Mouse (Mus musculus) hindbrain, embryonic 12.5 days (tissue): ENCODE results near the gene Plekha5. TPM values are rescaled to one million over a fixed set of nuclear protein-coding genes. Genes with fewer than 3 reads are reported as not detected.
A peak's percentile ranks its signal among the peaks of the same experiment; 100 is the strongest.

Source experiments
- ATAC-seq: fragments of 200-750 bp; cut with Nextera tagmentation; 2 replicates; pipeline ENCODE4 v1.8.0; 2017; ENCODE audit warnings: moderate TSS enrichment; ENCODE audit not compliant: low FRiP score
- H3K27ac ChIP-seq: fragments of 300-500 bp; sonication (generic); 2 replicates; pipeline ENCODE4 v1.5.1; 2016; ENCODE audit warnings: mild to moderate bottlenecking
- H3K27me3 ChIP-seq: fragments of 300-500 bp; sonication (generic); 2 replicates; pipeline ENCODE4 v1.6.1; 2016; ENCODE audit warnings: mild to moderate bottlenecking
- H3K36me3 ChIP-seq: fragments of 300-500 bp; sonication (generic); 2 replicates; pipeline ENCODE4 v1.6.1; 2016; ENCODE audit warnings: mild to moderate bottlenecking
- H3K4me1 ChIP-seq: fragments of 300-500 bp; sonication (generic); 2 replicates; pipeline ENCODE4 v1.6.1; 2016
- H3K4me2 ChIP-seq: fragments of 300-500 bp; sonication (generic); replicated peaks from 2 replicates; pipeline ENCODE4 v1.6.1; 2016; ENCODE audit warnings: mild to moderate bottlenecking
- H3K4me3 ChIP-seq: fragments of 300-500 bp; sonication (generic); 2 replicates; pipeline ENCODE4 v1.5.1; 2016; ENCODE audit warnings: mild to moderate bottlenecking
- H3K9ac ChIP-seq: fragments of 300-500 bp; sonication (generic); 2 replicates; pipeline ENCODE4 v1.6.1; 2016; ENCODE audit warnings: mild to moderate bottlenecking, moderate library complexity
- H3K9me3 ChIP-seq: fragments of 300-500 bp; sonication (generic); replicated peaks from 2 replicates; pipeline ENCODE4 v1.6.1; 2016; ENCODE audit warnings: mild to moderate bottlenecking
- WGBS: fragments of 180-500 bp; shearing (Covaris S2); methylation state at CpG from one replicate; pipeline ENCODE4 v1.1.7; 2016; 5-methylcytosine and 5-hydroxymethylcytosine counted together
- polyA plus RNA-seq: library from polyadenylated mRNA; unstranded; fragments of >200 nt; fragmentation: Nextera tagmentation; extraction: Ambion mirVana; gene quantifications from 2 replicates; pipeline ENCODE4 v1.2.1, GENCODE M21; 2016

Gene Plekha5
- polyA plus RNA-seq, 1 experiment from 2014 or later = 49.4 TPM

DNA sequence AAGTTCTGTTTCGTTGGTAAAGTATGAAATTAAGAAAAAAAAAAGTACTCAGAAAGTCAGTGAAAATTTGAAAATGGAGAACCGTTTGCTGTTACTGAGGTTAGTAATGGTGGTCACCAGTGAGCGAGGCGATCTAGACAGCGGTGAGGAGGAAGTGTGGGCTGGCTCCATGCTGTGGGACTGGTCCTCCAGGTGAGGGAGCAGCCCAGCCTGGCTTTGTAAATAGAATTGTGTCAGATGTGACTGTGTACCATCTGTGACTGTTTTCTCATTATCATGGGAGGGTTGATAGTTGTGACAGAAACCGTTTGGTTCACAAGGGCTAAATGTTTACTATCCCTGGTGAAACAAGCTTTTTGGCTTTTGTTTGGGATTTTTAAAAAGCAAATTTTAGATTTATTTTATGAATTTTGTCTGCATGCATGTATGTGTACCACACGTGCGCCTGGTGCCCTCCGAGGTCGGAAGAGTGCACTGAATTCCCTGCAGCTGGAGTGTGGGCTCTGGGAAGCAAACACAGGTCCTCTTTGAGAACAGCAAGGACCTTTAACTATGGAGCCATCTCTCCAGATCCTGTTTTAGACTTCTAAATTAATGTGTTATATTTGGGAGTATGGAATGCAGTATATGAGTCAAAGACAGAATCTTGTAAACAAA lies 56.7 kb downstream of the Plekha5 start:
- Histone ChIP-seq H3K9me3 (no peaks in the 10 kb centered on the region), H3K4me3 (no peak overlapping the region), H3K4me2 (no peak overlapping the region), H3K36me3 (no peaks in the 10 kb centered on the region), H3K27ac (no peak overlapping the region), H3K27me3 (no peaks in the 10 kb centered on the region), H3K9ac (no peak overlapping the region), H3K4me1 (peaks cover 34% of the 10 kb centered on the region)
- 81% methylated on average over 10 of the region's 10 CpGs for WGBS
- no peak for ATAC-seq

DNA sequence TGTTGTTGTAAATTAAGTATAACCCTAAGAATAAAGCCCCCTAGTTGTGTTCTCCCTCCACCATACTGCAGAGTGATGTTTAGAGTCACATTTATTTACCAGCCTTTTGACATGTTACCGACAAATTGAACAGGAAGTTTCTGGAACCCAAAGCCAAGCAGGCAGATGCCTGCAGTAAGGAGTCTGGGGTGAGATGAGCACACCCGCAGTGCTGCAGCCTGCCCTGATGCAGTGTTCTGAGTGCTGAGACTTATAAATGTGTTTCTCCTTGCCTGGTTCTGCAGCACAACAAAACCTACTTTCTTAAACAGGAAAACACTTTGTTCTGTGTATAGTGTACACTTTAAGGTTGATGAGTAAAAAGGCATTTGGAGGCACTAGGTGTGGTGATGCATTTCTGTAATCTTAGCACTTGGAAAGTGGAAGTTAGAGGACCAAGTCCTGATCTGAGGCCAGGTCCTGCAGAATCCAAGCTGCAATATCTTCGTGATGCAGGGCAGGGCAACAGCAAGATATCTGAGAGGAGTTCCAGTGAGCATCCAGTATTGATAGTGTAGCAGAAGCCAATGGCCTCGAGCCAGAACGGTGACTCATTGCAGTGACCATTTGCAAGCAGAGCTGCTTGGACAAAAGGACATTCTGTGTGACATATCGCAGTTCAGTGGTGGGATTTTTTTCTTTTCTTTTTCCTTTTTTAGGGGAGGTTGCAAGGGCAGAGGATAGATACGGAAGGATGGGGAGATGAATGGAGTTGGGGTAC lies 58.0 kb downstream of the Plekha5 start:
- 66% methylated on average over 7 of the region's 7 CpGs for WGBS
- H3K27ac ChIP-seq = no peak overlapping the region

GRCm38 (mm10) chr6:140484170-140484569 lies 60.3 kb downstream of the Plekha5 start:
- H3K9ac ChIP-seq = no peak overlapping the region
- peak; percentile 20; the same call in 1 of the 2 replicates for ATAC-seq
- H3K9me3 ChIP-seq = no peaks in the 10 kb centered on the region
- H3K4me1 ChIP-seq = peaks cover 20% of the 10 kb centered on the region
- WGBS = 87% methylated on average over 9 of the region's 9 CpGs
- H3K4me2 ChIP-seq = no peak overlapping the region
- no peak overlapping the region for H3K27ac ChIP-seq
- H3K27me3 ChIP-seq = no peaks in the 10 kb centered on the region
- no peak overlapping the region for H3K4me3 ChIP-seq
- H3K36me3 ChIP-seq = no peaks in the 10 kb centered on the region

More for the DNA sequence above, 58.0 kb downstream of the Plekha5 start:
- Histone ChIP-seq H3K4me1 (peaks cover 35% of the 10 kb centered on the region), H3K36me3 (no peaks in the 10 kb centered on the region), H3K4me3 (no peak overlapping the region), H3K27me3 (no peaks in the 10 kb centered on the region), H3K9ac (no peak overlapping the region), H3K9me3 (no peaks in the 10 kb centered on the region), H3K4me2 (no peak overlapping the region)
- no peak for ATAC-seq

- no peak overlapping the region for H3K27ac ChIP-seq
- no peak for ATAC-seq
- no peaks in the 10 kb centered on the region for H3K9me3 ChIP-seq
- WGBS = 84% methylated on average over 6 of the region's 6 CpGs
- H3K36me3 ChIP-seq = no peaks in the 10 kb centered on the region
- H3K4me1 ChIP-seq = peaks cover 18% of the 10 kb centered on the region
- no peaks in the 10 kb centered on the region for H3K27me3 ChIP-seq
- no peak overlapping the region for H3K9ac ChIP-seq
- no peak overlapping the region for H3K4me2 ChIP-seq
- H3K4me3 ChIP-seq = no peak overlapping the region
Measured at GRCm38 (mm10) chr6:140485636-140486035, 61.8 kb downstream of the Plekha5 start.

GRCm38 (mm10) chr6:140486685-140487084 lies 62.8 kb downstream of the Plekha5 start:
- Histone ChIP-seq H3K9me3 (no peaks in the 10 kb centered on the region), H3K27ac (no peak overlapping the region), H3K36me3 (no peaks in the 10 kb centered on the region), H3K4me1 (peaks cover 24% of the 10 kb centered on the region), H3K9ac (no peak overlapping the region), H3K4me2 (no peak overlapping the region), H3K27me3 (no peaks in the 10 kb centered on the region), H3K4me3 (no peak overlapping the region)
- ATAC-seq = no peak
- WGBS = 81% methylated on average over 5 of the region's 5 CpGs

GRCm38 (mm10) chr6:140487489-140487888 lies 63.6 kb downstream of the Plekha5 start:
- Histone ChIP-seq H3K36me3 (no peaks in the 10 kb centered on the region), H3K4me3 (no peak overlapping the region), H3K9ac (no peak overlapping the region), H3K9me3 (no peaks in the 10 kb centered on the region), H3K4me1 (peaks cover 22% of the 10 kb centered on the region), H3K4me2 (no peak overlapping the region), H3K27me3 (no peaks in the 10 kb centered on the region), H3K27ac (no peak overlapping the region)
- ATAC-seq = no peak
- 68% methylated on average over 6 of the region's 6 CpGs for WGBS

GRCm38 (mm10) chr6:140488673-140489072 lies 64.8 kb downstream of the Plekha5 start:
- 88% methylated on average over 3 of the region's 3 CpGs for WGBS
- Histone ChIP-seq H3K4me3 (no peak overlapping the region), H3K27ac (no peak overlapping the region), H3K36me3 (no peaks in the 10 kb centered on the region), H3K4me1 (peaks cover 22% of the 10 kb centered on the region), H3K27me3 (no peaks in the 10 kb centered on the region), H3K4me2 (no peak overlapping the region), H3K9me3 (no peaks in the 10 kb centered on the region), H3K9ac (no peak overlapping the region)
- no peak for ATAC-seq

DNA sequence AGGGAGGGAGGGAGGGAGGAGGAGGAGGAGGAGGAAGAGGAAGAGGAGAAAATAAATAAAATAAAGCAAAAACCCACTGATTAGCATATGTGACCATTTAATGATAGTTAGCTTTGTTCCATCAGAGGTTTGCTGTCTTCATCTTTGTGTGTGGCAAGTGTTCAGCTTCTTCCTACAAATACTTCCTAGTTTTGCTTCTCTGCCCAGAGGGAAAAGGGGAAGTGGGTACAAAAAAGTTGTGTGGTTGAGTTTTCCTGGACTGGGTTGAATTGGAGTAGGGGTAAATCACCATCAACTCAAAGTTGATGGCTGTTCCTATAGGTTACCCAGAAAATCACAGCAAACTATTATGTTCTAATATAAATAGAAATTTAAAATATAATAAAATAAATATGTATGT lies 65.7 kb downstream of the Plekha5 start:
- H3K4me1 ChIP-seq = peaks cover 15% of the 10 kb centered on the region
- H3K36me3 ChIP-seq = no peaks in the 10 kb centered on the region
- H3K9me3 ChIP-seq = no peaks in the 10 kb centered on the region
- ATAC-seq = no peak
- H3K4me2 ChIP-seq = no peak overlapping the region
- H3K9ac ChIP-seq = no peak overlapping the region
- no peak overlapping the region for H3K4me3 ChIP-seq
- no peak overlapping the region for H3K27ac ChIP-seq
- no peaks in the 10 kb centered on the region for H3K27me3 ChIP-seq

- no peaks in the 10 kb centered on the region for H3K9me3 ChIP-seq
- no peak for ATAC-seq
Measured at GRCm38 (mm10) chr6:140490220-140490619, 66.4 kb downstream of the Plekha5 start.

GRCm38 (mm10) chr6:140490921-140491537 lies 67.2 kb downstream of the Plekha5 start:
- 78% methylated on average over 18 of the region's 18 CpGs for WGBS
- no peak for ATAC-seq

More at GRCm38 (mm10) chr6:140490220-140490619, 66.4 kb downstream of the Plekha5 start:
- 74% methylated on average over 4 of the region's 4 CpGs for WGBS
- H3K36me3 ChIP-seq = no peaks in the 10 kb centered on the region
- H3K9ac ChIP-seq = no peak overlapping the region
- no peak overlapping the region for H3K4me3 ChIP-seq
- H3K4me1 ChIP-seq = peaks cover 15% of the 10 kb centered on the region
- no peak overlapping the region for H3K4me2 ChIP-seq
- H3K27me3 ChIP-seq = no peaks in the 10 kb centered on the region
- no peak overlapping the region for H3K27ac ChIP-seq

DNA sequence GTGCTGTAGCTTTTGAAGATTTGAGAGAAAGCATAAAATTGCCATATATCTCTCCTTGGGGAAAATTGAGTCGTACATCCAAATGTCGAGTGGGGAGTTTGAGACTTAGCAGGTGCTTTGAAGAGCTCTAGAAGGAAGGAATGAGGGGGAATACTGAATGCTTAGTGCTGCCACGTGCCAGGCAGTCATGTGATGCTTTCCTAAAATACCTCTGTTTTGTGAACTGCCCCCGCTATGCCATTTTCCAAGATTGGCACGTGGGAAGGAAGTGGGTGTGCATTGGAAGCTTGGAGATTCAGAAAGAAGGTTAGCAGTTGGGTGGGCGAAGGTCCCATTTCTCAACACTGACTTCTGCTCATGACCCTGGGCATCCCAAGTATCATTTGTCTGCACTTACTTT lies 68.2 kb downstream of the Plekha5 start:
- 81% methylated on average over 6 of the region's 6 CpGs for WGBS
- Histone ChIP-seq H3K27me3 (no peaks in the 10 kb centered on the region), H3K4me3 (no peak overlapping the region), H3K4me1 (peaks cover 11% of the 10 kb centered on the region), H3K4me2 (no peak overlapping the region), H3K9ac (no peak overlapping the region), H3K36me3 (no peaks in the 10 kb centered on the region), H3K27ac (no peak overlapping the region), H3K9me3 (no peaks in the 10 kb centered on the region)
- no peak for ATAC-seq

More at GRCm38 (mm10) chr6:140490921-140491537, 67.2 kb downstream of the Plekha5 start:
- H3K9me3 ChIP-seq = no peaks in the 10 kb centered on the region
- H3K4me2 ChIP-seq = no peak overlapping the region
- no peak overlapping the region for H3K4me3 ChIP-seq
- no peaks in the 10 kb centered on the region for H3K36me3 ChIP-seq
- H3K4me1 ChIP-seq = peaks cover 15% of the 10 kb centered on the region
- H3K27ac ChIP-seq = 0 out of 2 replicates have a peak overlapping the region, but pooled peaks have one; percentile 35
- no peak overlapping the region for H3K9ac ChIP-seq
- H3K27me3 ChIP-seq = no peaks in the 10 kb centered on the region

DNA sequence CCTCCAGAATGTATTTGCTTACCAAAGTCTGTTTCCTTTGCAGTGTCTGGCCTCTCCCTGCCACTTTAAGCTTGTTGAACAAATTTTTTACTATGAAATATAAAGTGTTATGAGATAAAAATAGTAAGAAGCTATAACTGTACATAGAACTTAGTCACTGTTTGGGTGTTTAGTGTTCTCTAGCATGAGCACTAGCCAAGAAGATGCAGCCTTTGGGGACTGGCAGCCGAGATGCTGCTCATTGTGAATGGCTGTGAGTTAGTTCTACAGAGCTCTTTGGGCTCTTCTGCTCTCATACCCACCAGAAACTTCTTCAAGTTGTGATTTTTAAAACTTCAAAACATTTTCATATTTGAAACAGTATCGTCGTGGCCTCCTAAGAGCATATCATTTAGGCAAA lies 74.2 kb downstream of the Plekha5 start:
- no peak overlapping the region for H3K4me2 ChIP-seq
- no peak for ATAC-seq
- no peaks in the 10 kb centered on the region for H3K27me3 ChIP-seq
- H3K9me3 ChIP-seq = no peaks in the 10 kb centered on the region
- no peak overlapping the region for H3K9ac ChIP-seq
- peaks cover 3% of the 10 kb centered on the region; the same call in 1 of the 2 replicates for H3K36me3 ChIP-seq
- no peaks in the 10 kb centered on the region for H3K4me1 ChIP-seq
- no peak overlapping the region for H3K4me3 ChIP-seq
- 94% methylated on average over 3 of the region's 3 CpGs for WGBS
- H3K27ac ChIP-seq = no peak overlapping the region
